Mouse (Mus musculus) CD8-positive naive resting alpha-beta T cell, adult 2 months (primary cell): Measurements from ENCODE around the gene Olfr1359.
"Not testable (repeated sequence)": the region's sequence is repeated elsewhere in the genome, so short reads cannot be mapped to it uniquely, and the experiment has no call there.

Source experiments
- DNase-seq, 2 experiments: peaks; one replicate each; pipeline ENCODE4 v3.0.0; 2022; ENCODE audit warnings: low read depth in 2 of 2, low spot score in 2 of 2

Olfr1359 gene

DNA sequence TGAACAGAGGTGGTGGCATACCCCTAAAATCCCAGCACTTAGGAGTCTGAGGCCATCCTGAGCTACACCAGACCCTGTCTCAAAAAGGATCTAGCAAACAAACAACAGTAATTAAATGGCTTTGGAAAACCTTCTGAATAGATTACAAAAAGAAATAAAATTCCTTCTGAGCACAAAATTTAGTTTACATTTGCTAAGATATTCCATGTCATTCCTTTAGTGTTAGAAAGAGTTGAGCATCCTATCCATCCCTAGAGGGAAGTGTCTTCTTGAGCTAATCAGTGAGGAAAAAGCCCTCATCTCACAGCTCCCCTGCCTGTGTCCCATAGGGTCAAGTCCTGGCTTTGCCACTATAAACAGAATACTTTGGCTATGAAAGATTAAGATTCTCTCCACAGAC, at the start of gene Olfr1359:
Gene Olfr1359 (plus strand): TSS at position 301 of the 400 bp plus-strand sequence.
- no peak for DNase-seq

DNA sequence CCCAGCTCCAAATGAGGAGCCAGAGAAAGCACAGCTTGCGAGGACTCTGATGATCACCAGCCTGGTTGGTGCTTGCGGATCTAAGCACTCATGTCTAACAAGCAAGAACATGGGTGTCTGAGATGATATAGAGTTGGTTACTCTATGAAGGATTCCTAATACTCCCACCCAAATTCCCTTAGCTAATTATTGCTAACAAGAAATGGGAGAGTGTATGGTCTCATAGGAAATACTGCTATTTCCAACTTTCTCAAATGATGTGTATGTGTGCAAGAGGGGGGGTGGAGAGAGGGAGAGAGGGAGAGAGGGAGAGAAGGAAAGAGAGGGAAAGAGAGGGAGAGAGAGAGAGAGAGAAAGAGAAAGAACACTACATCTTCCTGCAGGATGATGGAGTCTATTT, 34.6 kb upstream of the Olfr1359 start, which contains the start of gene Olfr1361:
Gene Olfr1361 (minus strand): TSS at position 101 of the 400 bp plus-strand sequence.
- DNase-seq = no peak

DNA sequence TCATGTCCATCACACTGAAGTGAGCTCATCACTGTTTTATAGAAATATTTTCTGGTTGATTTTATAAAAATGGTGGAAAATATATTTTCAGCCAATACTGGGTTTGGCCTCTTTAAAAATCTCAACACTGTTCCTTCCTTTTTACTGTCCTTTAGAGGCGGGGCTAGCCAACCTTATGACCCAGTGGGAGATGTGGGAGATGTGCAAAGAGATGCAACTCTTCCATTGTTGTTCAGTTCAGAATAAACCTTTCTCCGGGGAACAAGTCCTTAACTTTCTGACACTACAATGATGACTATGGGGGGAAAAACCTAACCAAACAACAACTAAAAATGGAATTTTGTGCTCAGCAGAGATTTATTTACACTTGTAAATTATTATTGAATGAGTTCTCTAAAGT, 20.6 kb upstream of the Olfr1359 start, which contains the start of gene Olfr1360:
Gene Olfr1360 (minus strand): TSS at position 101 of the 400 bp plus-strand sequence.
- no peak for DNase-seq

DNA sequence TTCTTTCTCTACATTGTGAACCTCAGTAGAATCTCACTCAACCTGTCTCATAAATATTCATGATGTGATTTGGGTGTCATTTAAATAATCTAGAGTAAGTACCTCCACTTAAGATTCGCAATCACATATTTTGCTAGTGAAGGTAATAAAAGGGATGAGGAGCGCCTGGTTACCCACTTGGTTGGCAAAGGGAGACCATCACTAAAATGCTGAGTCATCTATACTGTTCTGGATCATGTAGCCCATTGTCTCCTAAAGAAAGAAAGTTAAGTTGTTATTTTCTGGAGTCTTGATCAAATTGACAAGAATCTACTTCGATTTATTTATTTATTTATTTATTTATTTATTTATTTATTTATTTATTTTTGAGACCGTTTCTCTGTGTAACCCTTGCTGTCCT, 8.8 kb downstream of the Olfr1359 start:
- no peak for DNase-seq

DNA sequence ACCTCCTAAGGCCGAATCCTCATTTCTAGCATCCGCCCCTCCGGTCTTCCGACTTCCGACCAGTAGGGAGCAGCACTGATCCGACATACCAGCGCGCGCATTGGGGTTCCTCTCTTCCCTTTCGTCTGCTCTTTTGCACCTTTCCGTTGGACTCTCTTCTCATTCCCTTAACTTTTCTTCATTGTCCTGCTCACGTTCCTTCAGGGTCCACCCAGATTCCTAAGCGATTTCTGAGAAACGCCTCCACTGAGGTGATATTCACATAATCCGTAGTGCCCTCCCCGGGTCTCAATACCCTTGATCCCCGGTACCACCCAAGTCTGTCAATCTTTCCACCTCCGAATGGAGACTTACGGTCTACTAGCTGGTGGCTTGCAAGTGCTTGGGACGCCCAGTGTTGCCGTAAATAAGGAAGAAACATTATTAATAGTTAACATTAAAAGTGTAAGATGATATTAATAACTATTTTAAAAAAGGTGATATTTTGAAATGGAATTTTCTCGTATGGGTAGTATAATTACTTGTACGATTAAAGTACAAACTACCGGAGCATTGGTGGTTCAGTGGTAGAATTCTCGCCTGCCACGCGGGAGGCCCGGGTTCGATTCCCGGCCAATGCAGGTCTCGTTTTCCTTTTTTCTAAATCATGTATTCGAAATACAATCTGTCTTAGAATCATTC, 12.3 kb downstream of the Olfr1359 start:
- DNase-seq = peak; percentile 85 to 88

DNA sequence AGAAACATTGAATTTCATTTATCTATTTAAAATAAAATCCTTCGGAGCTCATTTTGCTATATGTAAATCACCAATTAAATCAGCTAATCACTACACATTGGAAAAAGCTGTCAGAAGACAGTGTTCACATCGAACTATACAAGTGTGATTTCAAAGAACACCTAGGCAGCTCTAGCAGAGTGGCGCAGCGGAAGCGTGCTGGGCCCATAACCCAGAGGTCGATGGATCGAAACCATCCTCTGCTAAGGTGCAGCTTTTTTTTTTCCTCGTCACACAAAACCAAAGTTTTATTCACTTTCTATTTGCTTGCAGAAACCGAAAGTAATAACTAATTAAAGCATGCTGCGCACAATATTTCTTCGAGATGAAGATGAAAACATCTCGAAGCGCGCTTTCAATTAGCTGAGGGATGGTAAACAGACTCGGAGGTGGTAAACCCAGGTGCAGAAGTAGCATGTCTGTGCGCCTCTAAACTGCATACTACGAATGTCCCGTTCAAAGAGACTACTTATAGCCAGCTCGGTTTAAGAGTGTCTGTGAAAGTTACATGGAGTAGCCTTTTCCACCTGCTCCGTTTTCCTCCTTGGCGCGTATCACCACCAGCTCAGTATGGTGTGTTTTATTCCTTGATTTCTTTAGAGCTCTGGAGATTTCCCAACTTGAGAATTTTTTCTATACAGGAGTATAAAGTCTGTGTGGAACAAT, 13.1 kb downstream of the Olfr1359 start:
- peak; percentile 92 for DNase-seq

DNA sequence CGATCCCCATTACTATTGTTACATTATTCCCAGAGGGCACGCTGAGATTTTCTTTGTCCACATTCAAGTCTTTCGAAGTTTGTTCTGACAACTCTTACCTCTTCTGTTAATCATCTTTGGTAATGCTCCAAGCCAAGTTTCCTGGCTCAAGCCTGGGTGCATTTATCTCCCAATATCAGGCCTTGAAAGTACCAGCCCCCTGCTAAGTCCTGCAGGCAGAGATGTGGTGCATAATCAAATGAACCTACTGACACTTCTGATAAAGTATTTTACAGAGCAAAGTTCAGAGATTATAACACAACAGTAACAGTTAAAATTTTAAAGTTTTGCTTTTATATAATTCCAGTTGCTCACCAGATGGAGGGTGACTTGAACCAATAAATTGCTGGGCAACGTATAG, 13.8 kb downstream of the Olfr1359 start:
- DNase-seq = no peak

DNA sequence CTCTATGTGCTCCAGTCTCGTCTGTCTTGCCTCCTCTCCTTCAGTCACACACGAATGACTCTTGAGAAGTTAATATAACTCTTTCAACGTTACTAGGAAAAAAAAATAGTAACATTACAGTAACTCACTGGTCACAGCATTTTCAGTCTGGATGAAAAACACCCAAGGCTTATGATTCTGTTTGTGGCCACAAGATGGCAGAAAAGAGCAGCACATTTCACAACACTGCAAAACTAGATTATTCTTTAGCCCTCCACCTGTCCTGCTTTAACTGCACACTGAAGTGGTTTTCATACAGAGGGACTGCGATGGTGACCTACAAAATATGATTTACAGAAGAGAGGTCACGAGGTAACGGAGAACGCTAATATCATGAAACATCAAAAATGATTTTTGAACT, 16.8 kb downstream of the Olfr1359 start:
- peak; percentile 42 to 64 for DNase-seq

DNA sequence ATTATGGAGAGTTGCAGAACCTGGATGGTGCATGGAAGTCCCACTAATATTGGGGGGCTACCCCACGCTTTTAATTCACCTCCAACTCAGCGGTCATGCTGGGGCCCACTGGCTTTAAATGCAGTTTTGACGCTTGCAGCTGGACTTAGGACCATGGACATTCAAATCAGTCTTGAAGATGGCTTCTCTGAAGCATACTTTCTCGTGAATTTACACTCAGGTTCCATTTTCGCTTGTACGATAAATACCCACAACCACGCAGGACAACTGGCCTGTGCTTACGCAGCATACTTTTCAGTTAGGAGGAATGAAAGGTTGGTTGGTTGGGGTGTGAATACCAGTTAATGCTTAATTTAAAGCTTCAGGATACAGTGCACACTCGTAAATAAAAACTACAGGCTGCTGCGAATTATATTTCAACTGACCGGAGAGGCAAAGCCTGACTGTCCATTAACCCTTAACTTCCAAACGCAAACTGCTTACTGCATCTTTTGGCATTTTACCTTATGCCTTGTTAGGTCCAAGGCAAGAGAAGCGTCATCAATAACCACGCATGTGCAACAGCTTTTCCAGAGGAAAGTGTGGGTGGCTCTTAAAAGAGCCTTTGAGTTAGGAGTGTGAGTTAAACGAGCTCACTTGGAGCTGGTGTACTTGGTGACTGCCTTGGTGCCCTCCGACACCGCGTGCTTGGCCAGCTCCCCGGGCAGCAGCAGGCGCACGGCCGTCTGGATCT, 17.4 kb downstream of the Olfr1359 start:
- no peak for DNase-seq

DNA sequence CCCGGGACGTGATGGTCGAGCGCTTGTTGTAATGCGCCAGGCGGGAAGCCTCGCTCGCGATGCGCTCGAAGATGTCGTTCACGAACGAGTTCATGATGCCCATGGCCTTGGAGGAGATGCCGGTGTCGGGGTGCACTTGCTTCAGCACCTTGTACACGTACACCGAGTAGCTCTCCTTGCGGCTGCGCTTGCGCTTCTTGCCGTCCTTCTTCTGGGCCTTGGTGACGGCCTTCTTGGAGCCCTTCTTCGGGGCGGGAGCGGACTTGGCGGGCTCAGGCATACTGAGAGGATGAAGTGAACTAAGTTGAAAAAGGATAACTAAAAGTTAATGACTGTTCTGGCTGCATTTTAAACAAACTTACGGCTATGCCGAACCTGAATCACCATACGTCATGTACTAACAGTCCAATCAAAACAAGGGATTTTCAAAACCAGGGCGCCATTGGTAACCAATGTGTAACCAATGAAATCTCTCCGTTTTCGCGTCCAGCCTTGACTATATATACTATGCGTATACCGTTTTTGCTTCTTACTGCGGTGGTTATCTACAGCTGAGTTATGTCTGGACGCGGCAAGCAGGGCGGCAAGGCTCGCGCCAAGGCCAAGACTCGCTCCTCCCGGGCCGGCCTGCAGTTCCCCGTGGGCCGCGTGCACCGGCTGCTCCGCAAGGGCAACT, 18.1 kb downstream of the Olfr1359 start, which contains the start of the genes Hist1h2bl and Hist1h2ai:
Gene Hist1h2bl (minus strand): TSS at position 280 of the 676 bp plus-strand sequence.
Gene Hist1h2ai (plus strand): TSS at position 559 of the 676 bp plus-strand sequence.
- DNase-seq = peak; percentile 57 to 71

DNA sequence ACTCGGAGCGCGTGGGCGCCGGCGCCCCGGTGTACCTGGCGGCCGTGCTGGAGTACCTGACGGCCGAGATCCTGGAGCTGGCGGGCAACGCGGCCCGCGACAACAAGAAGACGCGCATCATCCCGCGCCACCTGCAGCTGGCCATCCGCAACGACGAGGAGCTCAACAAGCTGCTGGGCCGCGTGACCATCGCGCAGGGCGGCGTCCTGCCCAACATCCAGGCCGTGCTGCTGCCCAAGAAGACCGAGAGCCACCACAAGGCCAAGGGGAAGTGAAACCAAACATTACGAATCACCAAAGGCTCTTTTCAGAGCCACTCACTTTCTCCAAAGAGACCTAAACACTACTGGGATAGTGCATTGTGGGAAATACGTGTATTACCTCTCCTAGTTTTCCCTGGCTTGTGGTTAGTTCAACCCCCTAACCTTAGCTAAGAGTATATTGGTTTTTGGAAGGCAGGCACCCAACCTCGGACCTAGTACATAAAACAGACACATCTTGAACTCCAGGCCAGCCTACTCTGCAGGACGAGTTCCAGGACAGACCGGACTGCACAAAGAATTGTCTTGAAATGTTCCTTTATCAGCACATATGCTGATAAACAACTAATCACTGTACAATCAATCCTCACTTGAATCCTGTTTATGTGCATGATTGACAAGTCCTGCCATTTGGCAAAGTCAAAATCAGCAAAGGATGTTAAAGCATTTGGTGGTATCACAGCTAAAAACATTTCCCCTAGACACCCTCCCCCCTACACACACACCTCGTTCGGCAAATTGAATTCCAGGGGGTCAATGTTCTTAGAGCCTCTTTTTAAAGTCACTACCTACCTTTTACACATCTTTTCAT, 18.9 kb downstream of the Olfr1359 start:
- DNase-seq = not testable (repeated sequence)

DNA sequence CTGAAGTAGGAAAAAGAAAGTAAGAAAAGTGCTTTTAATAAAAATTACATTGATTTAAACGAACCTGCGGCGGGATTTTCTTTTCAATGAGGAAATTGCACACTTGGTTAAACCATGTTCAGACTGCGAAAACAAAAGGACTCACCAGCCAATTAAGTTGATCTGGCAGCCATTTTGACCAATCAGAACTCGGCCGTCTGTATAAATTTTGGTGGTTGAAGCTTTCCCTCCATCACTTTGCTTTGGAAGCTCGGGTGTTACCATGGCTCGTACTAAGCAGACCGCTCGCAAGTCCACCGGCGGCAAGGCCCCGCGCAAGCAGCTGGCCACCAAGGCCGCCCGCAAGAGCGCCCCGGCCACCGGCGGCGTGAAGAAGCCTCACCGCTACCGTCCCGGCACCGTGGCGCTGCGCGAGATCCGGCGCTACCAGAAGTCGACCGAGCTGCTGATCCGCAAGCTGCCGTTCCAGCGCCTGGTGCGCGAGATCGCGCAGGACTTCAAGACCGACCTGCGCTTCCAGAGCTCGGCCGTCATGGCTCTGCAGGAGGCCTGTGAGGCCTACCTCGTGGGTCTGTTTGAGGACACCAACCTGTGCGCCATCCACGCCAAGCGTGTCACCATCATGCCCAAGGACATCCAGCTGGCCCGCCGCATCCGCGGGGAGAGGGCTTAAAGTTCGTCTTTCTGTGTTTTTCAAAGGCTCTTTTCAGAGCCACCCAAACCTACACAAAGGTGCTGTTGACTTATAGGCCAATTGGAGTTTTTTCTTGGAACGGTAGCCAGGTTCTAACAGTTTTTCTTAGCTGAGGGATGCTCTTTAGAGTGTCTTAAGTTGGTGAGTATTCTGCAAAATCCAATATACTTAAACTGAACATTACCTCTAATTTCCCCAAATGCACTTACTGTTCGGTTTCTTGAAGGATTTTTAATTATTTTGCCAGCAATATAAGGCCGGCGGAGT, 19.8 kb downstream of the Olfr1359 start, which contains the start of gene Hist1h3h:
Gene Hist1h3h (plus strand): TSS at position 263 of the 961 bp plus-strand sequence.
- peak; percentile 56 to 77 for DNase-seq

DNA sequence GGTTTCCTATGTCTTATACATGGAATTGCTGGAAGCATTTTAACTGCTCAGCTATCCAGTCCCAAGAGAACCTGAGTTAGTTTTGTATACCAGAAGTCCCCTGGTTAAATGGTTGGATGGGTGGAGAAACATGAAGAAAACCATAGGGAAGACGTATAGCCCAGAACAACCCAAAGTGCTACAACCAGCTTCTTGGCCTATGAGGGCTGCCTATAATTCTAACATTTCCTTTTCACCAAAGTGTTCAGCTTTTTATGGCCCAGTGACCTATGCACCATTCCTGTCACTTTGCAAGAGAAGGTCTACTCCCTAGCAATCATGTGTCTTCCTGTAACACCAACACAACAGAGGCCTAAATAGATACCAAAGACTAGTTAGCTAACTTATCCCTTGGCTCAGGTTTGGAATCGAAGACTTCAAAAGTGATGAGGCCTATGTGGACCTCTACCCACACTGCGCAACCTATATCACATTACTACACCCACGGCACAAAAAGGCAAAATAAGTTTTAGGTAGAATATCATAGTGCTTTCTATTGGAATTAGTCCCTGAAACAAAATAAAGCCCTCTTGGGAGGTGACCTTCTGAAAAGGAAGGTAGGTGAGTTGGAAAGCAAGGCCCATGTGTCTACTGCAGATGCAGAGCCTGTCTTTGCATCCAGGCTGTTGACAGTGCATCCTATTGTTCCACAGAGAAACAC, 20.6 kb downstream of the Olfr1359 start:
- no peak for DNase-seq

DNA sequence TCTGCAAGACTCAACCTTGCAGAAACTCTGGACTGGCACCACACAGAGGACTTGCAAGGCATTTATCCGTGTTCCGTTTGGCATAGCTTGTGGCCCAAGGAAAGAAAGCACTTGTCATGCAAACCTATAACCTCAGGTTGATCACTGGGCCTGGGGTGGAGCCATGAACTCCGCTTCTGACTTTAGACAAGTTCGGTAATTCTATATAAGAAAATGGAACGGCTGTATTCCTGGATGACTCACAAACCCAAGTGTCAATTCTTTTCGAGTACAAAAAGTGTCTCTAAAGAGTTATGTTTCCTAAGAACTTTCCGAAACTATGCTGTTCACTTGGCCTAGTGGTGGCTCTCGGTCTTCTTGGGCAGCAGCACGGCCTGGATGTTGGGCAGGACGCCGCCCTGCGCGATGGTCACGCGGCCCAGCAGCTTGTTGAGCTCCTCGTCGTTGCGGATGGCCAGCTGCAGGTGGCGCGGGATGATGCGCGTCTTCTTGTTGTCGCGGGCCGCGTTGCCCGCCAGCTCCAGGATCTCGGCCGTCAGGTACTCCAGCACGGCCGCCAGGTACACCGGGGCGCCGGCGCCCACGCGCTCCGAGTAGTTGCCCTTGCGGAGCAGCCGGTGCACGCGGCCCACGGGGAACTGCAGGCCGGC, 23.3 kb downstream of the Olfr1359 start:
- not testable (repeated sequence) for DNase-seq

DNA sequence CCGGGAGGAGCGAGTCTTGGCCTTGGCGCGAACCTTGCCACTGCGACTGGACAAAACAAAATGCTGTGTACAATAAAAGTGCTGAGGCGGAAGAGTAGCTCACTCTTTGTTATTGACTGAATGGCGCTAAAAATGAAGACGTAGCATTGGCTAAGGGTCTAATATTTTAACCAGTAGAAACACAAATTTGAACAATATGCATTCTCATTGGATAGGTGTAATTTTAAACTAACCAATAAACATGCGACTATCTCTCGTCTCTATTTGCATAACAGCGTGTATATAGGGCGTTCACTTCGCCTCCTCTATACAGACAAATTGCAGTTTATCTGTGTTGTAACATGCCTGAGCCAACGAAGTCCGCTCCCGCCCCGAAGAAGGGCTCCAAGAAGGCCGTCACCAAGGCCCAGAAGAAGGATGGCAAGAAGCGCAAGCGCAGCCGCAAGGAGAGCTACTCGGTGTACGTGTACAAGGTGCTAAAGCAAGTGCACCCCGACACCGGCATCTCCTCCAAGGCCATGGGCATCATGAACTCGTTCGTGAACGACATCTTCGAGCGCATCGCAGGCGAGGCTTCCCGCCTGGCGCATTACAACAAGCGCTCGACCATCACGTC, 24.0 kb downstream of the Olfr1359 start, which contains the start of gene Hist1h2bm:
Gene Hist1h2bm (plus strand): TSS at position 288 of the 616 bp plus-strand sequence.
- peak in 1 of 2 experiments; percentile 57 for DNase-seq

DNA sequence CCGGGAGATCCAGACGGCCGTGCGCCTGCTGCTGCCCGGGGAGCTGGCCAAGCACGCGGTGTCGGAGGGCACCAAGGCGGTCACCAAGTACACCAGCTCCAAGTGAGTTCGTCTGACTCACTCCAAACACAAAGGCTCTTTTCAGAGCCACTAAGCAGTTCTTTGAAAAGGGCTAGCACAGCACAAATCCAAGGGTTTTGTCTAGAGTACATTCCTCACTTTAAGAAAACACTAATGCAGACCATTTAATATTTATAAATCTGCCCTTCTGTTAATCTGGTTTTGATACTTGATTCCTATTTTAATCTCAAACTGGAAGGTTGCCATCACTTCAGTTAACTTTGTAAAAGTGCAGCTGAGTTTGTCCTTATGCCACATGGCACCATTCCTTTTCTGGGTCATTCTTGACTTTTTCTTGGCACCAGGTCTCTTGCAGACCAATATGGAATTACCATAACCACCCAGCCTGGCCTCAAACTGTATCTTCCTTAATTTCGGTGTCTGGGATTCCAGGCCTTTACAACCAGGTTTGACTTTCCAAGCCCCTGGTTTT, 24.5 kb downstream of the Olfr1359 start:
- no peak for DNase-seq
